Mouse (Mus musculus) ovary, postnatal 14 days (tissue): ENCODE results near the gene Ptger2.
A peak's percentile ranks its signal among the peaks of the same experiment; 100 is the strongest.
"Not testable (repeated sequence)": the region's sequence is repeated elsewhere in the genome, so short reads cannot be mapped to it uniquely, and the experiment has no call there.

ENCODE experiments used
- DNase-seq: peaks from one replicate; pipeline ENCODE4 v3.0.0; 2022; ENCODE audit warnings: low spot score

The Ptger2 gene

GRCm38 (mm10) chr14:44987674-44988355, at the start of gene Ptger2:
Gene Ptger2 (plus strand): TSS chr14:44988195.
- DNase-seq, result not testable (repeated sequence)

GRCm38 (mm10) chr14:44960746-44961145, 27.2 kb upstream of the Ptger2 start:
- no peak for DNase-seq

GRCm38 (mm10) chr14:44977278-44977677, 10.7 kb upstream of the Ptger2 start:
- peak; percentile 64 for DNase-seq

- DNase-seq, result peak; percentile 19
These were observed 8.1 kb upstream of the Ptger2 start for GRCm38 (mm10) chr14:44979887-44980286.

- DNase-seq, result peak; percentile 58
These were observed 6.5 kb upstream of the Ptger2 start for GRCm38 (mm10) chr14:44981490-44981889.

GRCm38 (mm10) chr14:44984106-44984505, 3.9 kb upstream of the Ptger2 start:
- no peak for DNase-seq

GRCm38 (mm10) chr14:44986248-44986647, 1.7 kb upstream of the Ptger2 start:
- DNase-seq, result no peak

- DNase-seq, result peak; percentile 22
These were observed 541 bp downstream of the Ptger2 start for GRCm38 (mm10) chr14:44988456-44989016.

- DNase-seq, result no peak
These were observed 1.2 kb downstream of the Ptger2 start for GRCm38 (mm10) chr14:44989017-44989721.

GRCm38 (mm10) chr14:44989751-44990150, 1.8 kb downstream of the Ptger2 start:
- no peak for DNase-seq

- no peak for DNase-seq
These were observed 6.3 kb downstream of the Ptger2 start for GRCm38 (mm10) chr14:44994337-44994736.

GRCm38 (mm10) chr14:45000086-45000769, 12.2 kb downstream of the Ptger2 start:
- DNase-seq, result no peak

- no peak for DNase-seq
These were observed 17.8 kb downstream of the Ptger2 start for GRCm38 (mm10) chr14:45005698-45006283.

GRCm38 (mm10) chr14:45009242-45009641, 21.2 kb downstream of the Ptger2 start:
- DNase-seq, result no peak

GRCm38 (mm10) chr14:45011260-45011659, 23.3 kb downstream of the Ptger2 start:
- DNase-seq, result no peak

- no peak for DNase-seq
These were observed 23.7 kb downstream of the Ptger2 start for GRCm38 (mm10) chr14:45011671-45012070.

- no peak for DNase-seq
These were observed 33.6 kb downstream of the Ptger2 start for GRCm38 (mm10) chr14:45021551-45021950.

GRCm38 (mm10) chr14:45034293-45034692, 46.3 kb downstream of the Ptger2 start:
- no peak for DNase-seq

GRCm38 (mm10) chr14:45036579-45036978, 48.6 kb downstream of the Ptger2 start:
- DNase-seq, result no peak

GRCm38 (mm10) chr14:45038052-45038451, 50.1 kb downstream of the Ptger2 start:
- no peak for DNase-seq

- no peak for DNase-seq
These were observed 53.0 kb downstream of the Ptger2 start for GRCm38 (mm10) chr14:45040851-45041475.

- no peak for DNase-seq
These were observed 60.1 kb downstream of the Ptger2 start for GRCm38 (mm10) chr14:45048128-45048527.
